Mouse (Mus musculus): ENCODE measurements around the gene Rhpn2.
"Not testable (repeated sequence)": the region's sequence is repeated elsewhere in the genome, so short reads cannot be mapped to it uniquely, and the experiment has no call there.

Rhpn2 gene

GRCm38 (mm10) chr7:35333692-35334526, at the start of gene Rhpn2:
Gene Rhpn2 (plus strand): TSS chr7:35334170.
- DNase-seq (ENCODE audit: low read depth, low spot score): peak; percentile 97

- DNase-seq (ENCODE audit: low read depth, low spot score): no peak
Measured at GRCm38 (mm10) chr7:35293464-35293863, 40.5 kb upstream of the Rhpn2 start.

GRCm38 (mm10) chr7:35295631-35296030, 38.3 kb upstream of the Rhpn2 start:
- no peak for DNase-seq (ENCODE audit: low read depth, low spot score)

GRCm38 (mm10) chr7:35297886-35298285, 36.1 kb upstream of the Rhpn2 start:
- DNase-seq (ENCODE audit: low read depth, low spot score): no peak

GRCm38 (mm10) chr7:35299656-35300055, 34.3 kb upstream of the Rhpn2 start:
- DNase-seq (ENCODE audit: low read depth, low spot score): no peak

GRCm38 (mm10) chr7:35300792-35301191, 33.2 kb upstream of the Rhpn2 start:
- DNase-seq (ENCODE audit: low read depth, low spot score): no peak

- no peak for DNase-seq (ENCODE audit: low read depth, low spot score)
Measured at GRCm38 (mm10) chr7:35311214-35311613, 22.8 kb upstream of the Rhpn2 start.

GRCm38 (mm10) chr7:35314156-35314555, 19.8 kb upstream of the Rhpn2 start:
- no peak for DNase-seq (ENCODE audit: low read depth, low spot score)

- peak; percentile 90 for DNase-seq (ENCODE audit: low read depth, low spot score)
Measured at GRCm38 (mm10) chr7:35317729-35318609, 16.0 kb upstream of the Rhpn2 start, which contains the start of gene Gpatch1. Gene Gpatch1 (minus strand): TSS chr7:35318440.

- DNase-seq (ENCODE audit: low read depth, low spot score): not testable (repeated sequence)
Measured at GRCm38 (mm10) chr7:35319221-35319620, 14.7 kb upstream of the Rhpn2 start.

- no peak for DNase-seq (ENCODE audit: low read depth, low spot score)
Measured at GRCm38 (mm10) chr7:35319755-35320154, 14.2 kb upstream of the Rhpn2 start.

GRCm38 (mm10) chr7:35322161-35322560, 11.8 kb upstream of the Rhpn2 start:
- DNase-seq (ENCODE audit: low read depth, low spot score): no peak

- no peak for DNase-seq (ENCODE audit: low read depth, low spot score)
Measured at GRCm38 (mm10) chr7:35322732-35323420, 11.1 kb upstream of the Rhpn2 start.

GRCm38 (mm10) chr7:35331590-35331989, 2.4 kb upstream of the Rhpn2 start:
- no peak for DNase-seq (ENCODE audit: low read depth, low spot score)

GRCm38 (mm10) chr7:35333231-35333651, 729 bp upstream of the Rhpn2 start:
- peak; percentile 39 for DNase-seq (ENCODE audit: low read depth, low spot score)

GRCm38 (mm10) chr7:35334527-35335452, 820 bp downstream of the Rhpn2 start:
- no peak for DNase-seq (ENCODE audit: low read depth, low spot score)

GRCm38 (mm10) chr7:35340196-35340595, 6.2 kb downstream of the Rhpn2 start:
- no peak for DNase-seq (ENCODE audit: low read depth, low spot score)

- DNase-seq (ENCODE audit: low read depth, low spot score): no peak
Measured at GRCm38 (mm10) chr7:35341282-35341681, 7.3 kb downstream of the Rhpn2 start.

GRCm38 (mm10) chr7:35342498-35342897, 8.5 kb downstream of the Rhpn2 start:
- no peak for DNase-seq (ENCODE audit: low read depth, low spot score)

GRCm38 (mm10) chr7:35344785-35345330, 10.9 kb downstream of the Rhpn2 start:
- DNase-seq (ENCODE audit: low read depth, low spot score): no peak

Measured in CD4-positive helper T cell, adult 2 months (primary cell).